Mouse (Mus musculus): ENCODE results near the gene Trmt5.
A peak's percentile ranks its signal among the peaks of the same experiment; 100 is the strongest.

The Trmt5 gene

GRCm38 (mm10) chr12:73286287-73287092 lies at the start of gene Trmt5, which contains the start of gene Slc38a6:
Gene Trmt5 (minus strand): TSS chr12:73286710.
Gene Slc38a6 (plus strand): TSS chr12:73286779.
- DNase-seq (ENCODE audit: low spot score) = peak; percentile 96

GRCm38 (mm10) chr12:73334051-73334551 lies 47.6 kb upstream of the Trmt5 start:
- peak; percentile 61 for DNase-seq (ENCODE audit: low spot score)

- no peak for DNase-seq (ENCODE audit: low spot score)
Measured at GRCm38 (mm10) chr12:73332701-73333100, 46.2 kb upstream of the Trmt5 start.

- no peak for DNase-seq (ENCODE audit: low spot score)
Measured at GRCm38 (mm10) chr12:73330236-73330635, 43.7 kb upstream of the Trmt5 start.

GRCm38 (mm10) chr12:73328448-73329167 lies 42.1 kb upstream of the Trmt5 start:
- no peak for DNase-seq (ENCODE audit: low spot score)

- DNase-seq (ENCODE audit: low spot score) = no peak
Measured at GRCm38 (mm10) chr12:73327381-73327780, 40.9 kb upstream of the Trmt5 start.

- DNase-seq (ENCODE audit: low spot score) = no peak
Measured at GRCm38 (mm10) chr12:73325617-73326016, 39.1 kb upstream of the Trmt5 start.

- no peak for DNase-seq (ENCODE audit: low spot score)
Measured at GRCm38 (mm10) chr12:73325181-73325580, 38.7 kb upstream of the Trmt5 start.

GRCm38 (mm10) chr12:73324742-73325141 lies 38.2 kb upstream of the Trmt5 start:
- peak; percentile 10 for DNase-seq (ENCODE audit: low spot score)

- DNase-seq (ENCODE audit: low spot score) = no peak
Measured at GRCm38 (mm10) chr12:73324180-73324586, 37.7 kb upstream of the Trmt5 start.

- no peak for DNase-seq (ENCODE audit: low spot score)
Measured at GRCm38 (mm10) chr12:73317706-73318686, 31.5 kb upstream of the Trmt5 start.

- no peak for DNase-seq (ENCODE audit: low spot score)
Measured at GRCm38 (mm10) chr12:73308711-73309110, 22.2 kb upstream of the Trmt5 start.

- no peak for DNase-seq (ENCODE audit: low spot score)
Measured at GRCm38 (mm10) chr12:73307750-73308149, 21.2 kb upstream of the Trmt5 start.

GRCm38 (mm10) chr12:73304636-73305035 lies 18.1 kb upstream of the Trmt5 start:
- no peak for DNase-seq (ENCODE audit: low spot score)

- DNase-seq (ENCODE audit: low spot score) = no peak
Measured at GRCm38 (mm10) chr12:73300531-73300930, 14.0 kb upstream of the Trmt5 start.

- DNase-seq (ENCODE audit: low spot score) = no peak
Measured at GRCm38 (mm10) chr12:73298621-73299020, 12.1 kb upstream of the Trmt5 start.

- DNase-seq (ENCODE audit: low spot score) = no peak
Measured at GRCm38 (mm10) chr12:73295505-73296140, 9.1 kb upstream of the Trmt5 start.

GRCm38 (mm10) chr12:73294884-73295283 lies 8.4 kb upstream of the Trmt5 start:
- no peak for DNase-seq (ENCODE audit: low spot score)

GRCm38 (mm10) chr12:73288626-73289025 lies 2.1 kb upstream of the Trmt5 start:
- DNase-seq (ENCODE audit: low spot score) = no peak

GRCm38 (mm10) chr12:73287609-73288008 lies 1.1 kb upstream of the Trmt5 start:
- DNase-seq (ENCODE audit: low spot score) = peak; percentile 26

GRCm38 (mm10) chr12:73274921-73275320 lies 11.6 kb downstream of the Trmt5 start:
- DNase-seq (ENCODE audit: low spot score) = no peak

Measured in MN1 (cell line).